Mouse (Mus musculus): ENCODE data around the gene Ogg1.

DNA sequence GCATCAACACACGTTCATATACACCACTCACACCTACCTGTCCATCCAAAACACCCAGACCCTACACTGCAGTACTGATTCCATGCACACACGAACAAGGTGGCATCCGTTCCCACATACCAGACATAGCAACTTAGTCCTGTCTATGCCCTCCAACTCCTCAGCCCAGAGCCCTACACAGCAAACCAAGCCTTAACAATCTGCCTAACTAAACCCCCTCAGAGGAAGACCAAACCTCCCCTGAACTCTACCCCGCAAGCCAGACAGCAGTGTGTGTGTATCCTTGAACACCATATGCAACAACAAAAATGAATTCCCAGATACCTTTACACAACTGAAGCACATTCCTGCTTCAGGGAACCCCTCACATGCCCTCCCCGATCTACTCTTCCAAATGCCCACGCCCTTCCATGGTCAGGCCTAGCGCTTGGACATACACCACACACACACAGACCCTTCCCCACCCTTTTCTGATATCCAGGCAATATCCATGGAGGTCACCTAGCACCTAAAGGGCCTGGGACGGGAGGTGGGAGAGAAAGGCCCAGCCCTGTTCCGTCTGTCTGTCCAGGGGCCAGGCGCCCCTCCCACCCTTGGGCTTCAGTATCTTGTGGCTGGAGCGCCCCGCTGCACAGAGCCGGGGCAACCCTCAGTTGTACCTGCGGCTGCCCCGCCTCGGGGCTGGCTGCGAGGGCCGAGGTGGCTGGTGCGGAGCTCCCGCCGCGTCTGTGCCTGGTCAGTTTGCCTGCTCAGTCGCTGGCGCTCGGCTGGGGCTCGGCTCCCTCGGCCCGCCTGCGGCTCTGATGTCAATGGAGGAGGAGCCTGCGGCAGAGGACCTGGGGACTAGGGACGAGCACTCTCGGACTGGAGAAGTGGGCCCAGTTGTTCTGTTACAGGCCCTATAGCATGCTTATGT lies 16.7 kb downstream of the Ogg1 start, which contains the start of gene Camk1:
- TF ChIP-seq GATA1 (IDR thresholded peaks at IDR 0.05; ENCODE audit: low read length) (no peak), TAL1 (IDR thresholded peaks at IDR 0.05; ENCODE audit: low read length) (no peak)
